Mouse (Mus musculus): ENCODE data around the gene Gm6356. TPM values are rescaled to one million over a fixed set of nuclear protein-coding genes. Genes with fewer than 3 reads are reported as not detected.
"Not testable (repeated sequence)": the region's sequence is repeated elsewhere in the genome, so short reads cannot be mapped to it uniquely, and the experiment has no call there.

Gene Gm6356
- total RNA-seq (2021), result not detected

GRCm38 (mm10) chr14:6973718-6974117, at the start of gene Gm6356:
Gene Gm6356, minus strand, starts transcription at chr14:6973818.
- DNase-seq, result not testable (repeated sequence)

Other genes with a start within 250 kb of the Gm6356 start
- gene Gm3636, start 231.5 kb downstream of the Gm6356 start, total RNA-seq (2021), result 1 to 10 TPM; 3.2 to 5.2 TPM
- under 1 TPM in 1 of 2 experiments, not detected in 1; 0.30 TPM for gene Gm8362, start 199.4 kb downstream of the Gm6356 start, total RNA-seq (2021)
- not detected for gene Gm3642, start 133.5 kb downstream of the Gm6356 start, total RNA-seq (2021)
- under 1 TPM; 0.76 to 0.97 TPM for gene Gm3667, start 83.9 kb downstream of the Gm6356 start, total RNA-seq (2021)
- gene Gm10406, start 53.6 kb upstream of the Gm6356 start, total RNA-seq (2021), result under 1 TPM; 0.22 to 0.66 TPM
- not detected for gene Gm3685, start 71.2 kb upstream of the Gm6356 start, total RNA-seq (2021)
- 1 to 10 TPM; 2.2 to 5.1 TPM for gene Gm3696, start 126.8 kb upstream of the Gm6356 start, total RNA-seq (2021)
- not detected for gene Gm6676, start 151.6 kb upstream of the Gm6356 start, total RNA-seq (2021)
- gene Gm3512, start 200.7 kb upstream of the Gm6356 start, total RNA-seq (2021), result 1 to 10 TPM; 1.3 to 1.7 TPM
- not detected for gene Gm16434, start 220.7 kb upstream of the Gm6356 start, total RNA-seq (2021)

Measured in layer of hippocampus, postnatal 36 days (tissue).